Mouse (Mus musculus): ENCODE data around the gene 4933427D14Rik. TPM values are rescaled to one million over a fixed set of nuclear protein-coding genes. Genes with fewer than 3 reads are reported as not detected.

4933427D14Rik gene
- polyA plus RNA-seq, 1 experiment: 14.5 TPM

DNA sequence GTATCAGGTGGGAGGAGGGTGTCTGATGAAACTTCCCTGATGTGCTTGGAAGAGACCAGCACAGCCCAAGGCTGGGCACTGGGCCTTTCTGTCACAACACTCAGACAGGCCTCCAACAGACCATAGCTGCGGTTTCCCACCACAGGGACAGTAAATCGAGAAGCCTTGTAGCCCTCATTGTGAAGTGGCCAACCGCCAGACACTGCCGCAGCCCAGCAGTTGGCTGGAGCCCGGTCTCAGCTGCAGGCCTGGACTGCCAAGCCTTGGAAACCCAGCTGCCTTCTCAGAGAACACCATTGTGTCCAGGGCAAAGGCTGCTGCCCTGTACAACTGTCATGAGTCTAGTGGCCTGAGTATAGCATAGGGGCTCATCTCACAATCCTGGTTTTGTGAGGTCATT is 26.8 kb upstream of the 4933427D14Rik start:
- TF ChIP-seq EP300 (IDR thresholded peaks at IDR 0.05; ENCODE audit: insufficient read depth, low read depth, low read length): no peak
- no peak for TF ChIP-seq CTCF (IDR thresholded peaks at IDR 0.05; ENCODE audit: low read depth, low read length)
- no peak for TF ChIP-seq POLR2A (IDR thresholded peaks at IDR 0.05; ENCODE audit: insufficient read depth, low read length)
- Histone ChIP-seq H3K9me3 (replicated peaks; ENCODE audit: control insufficient read depth, insufficient read depth, low read length, poor library complexity, severe bottlenecking) (no peaks in the 10 kb centered on the region), H3K36me3 (ENCODE audit: control insufficient read depth, insufficient read depth, low read length, poor library complexity, severe bottlenecking) (no peaks in the 10 kb centered on the region), H3K4me3 (ENCODE audit: low read depth, low read length) (no peak overlapping the region), H3K4me1 (ENCODE audit: control insufficient read depth, insufficient read depth, low read length) (no peaks in the 10 kb centered on the region), H3K27me3 (ENCODE audit: control insufficient read depth, insufficient read depth, low read length, poor library complexity, severe bottlenecking) (no peaks in the 10 kb centered on the region), H3K9ac (ENCODE audit: low read depth, poor library complexity, severe bottlenecking) (no peak overlapping the region), H3K27ac (ENCODE audit: insufficient read depth, low read length) (no peak overlapping the region)

DNA sequence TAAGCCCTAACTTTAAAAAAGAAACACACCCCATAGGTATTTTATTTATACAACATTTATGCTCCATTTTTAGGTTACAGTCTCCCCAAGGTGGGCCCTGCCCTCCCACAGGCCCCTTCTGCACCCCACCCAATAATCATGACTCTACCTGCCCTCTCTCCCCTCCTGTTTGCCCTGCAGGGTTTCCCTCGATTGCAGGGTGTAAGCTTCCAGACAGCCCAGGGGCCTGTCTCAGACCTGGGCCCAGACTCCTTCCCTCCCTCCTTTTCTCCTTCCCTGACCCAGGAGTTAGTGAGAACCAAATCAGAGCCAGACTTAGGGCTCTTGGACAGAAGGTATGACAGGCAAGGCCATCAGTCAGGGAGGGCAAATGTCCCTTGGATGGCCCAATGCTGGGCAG is 25.7 kb upstream of the 4933427D14Rik start:
- Histone ChIP-seq H3K27ac (ENCODE audit: insufficient read depth, low read length) (no peak overlapping the region), H3K9me3 (replicated peaks; ENCODE audit: control insufficient read depth, insufficient read depth, low read length, poor library complexity, severe bottlenecking) (no peaks in the 10 kb centered on the region), H3K36me3 (ENCODE audit: control insufficient read depth, insufficient read depth, low read length, poor library complexity, severe bottlenecking) (no peaks in the 10 kb centered on the region), H3K27me3 (ENCODE audit: control insufficient read depth, insufficient read depth, low read length, poor library complexity, severe bottlenecking) (no peaks in the 10 kb centered on the region), H3K4me1 (ENCODE audit: control insufficient read depth, insufficient read depth, low read length) (no peaks in the 10 kb centered on the region), H3K4me3 (ENCODE audit: low read depth, low read length) (no peak overlapping the region), H3K9ac (ENCODE audit: low read depth, poor library complexity, severe bottlenecking) (no peak overlapping the region)
- TF ChIP-seq CTCF (IDR thresholded peaks at IDR 0.05; ENCODE audit: low read depth, low read length) (no peak), POLR2A (IDR thresholded peaks at IDR 0.05; ENCODE audit: insufficient read depth, low read length) (no peak), EP300 (IDR thresholded peaks at IDR 0.05; ENCODE audit: insufficient read depth, low read depth, low read length) (no peak)

DNA sequence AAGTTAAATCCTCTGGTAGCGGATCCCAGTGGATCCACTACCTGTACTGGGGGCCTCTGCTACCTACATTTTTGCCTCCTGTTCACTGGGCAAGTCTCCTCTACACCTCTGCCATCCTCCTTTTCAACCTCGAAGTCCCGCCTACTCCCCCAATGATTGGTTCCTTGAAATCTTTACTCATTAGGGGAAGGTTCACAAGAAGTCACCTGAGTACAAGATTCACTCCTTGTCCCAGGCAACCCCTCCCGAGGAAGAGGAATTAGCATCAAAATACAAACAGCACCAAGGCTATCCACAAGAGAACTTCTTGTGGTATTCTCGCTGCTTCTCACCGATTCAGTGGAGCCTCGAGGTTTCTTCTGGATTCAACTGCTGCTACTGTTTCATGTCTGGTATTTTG is 24.8 kb upstream of the 4933427D14Rik start:
- no peaks in the 10 kb centered on the region for H3K36me3 ChIP-seq (ENCODE audit: control insufficient read depth, insufficient read depth, low read length, poor library complexity, severe bottlenecking)
- no peak for TF ChIP-seq CTCF (IDR thresholded peaks at IDR 0.05; ENCODE audit: low read depth, low read length)
- no peak for TF ChIP-seq EP300 (IDR thresholded peaks at IDR 0.05; ENCODE audit: insufficient read depth, low read depth, low read length)
- no peak for TF ChIP-seq POLR2A (IDR thresholded peaks at IDR 0.05; ENCODE audit: insufficient read depth, low read length)
- H3K9ac ChIP-seq (ENCODE audit: low read depth, poor library complexity, severe bottlenecking): no peak overlapping the region
- no peak overlapping the region for H3K4me3 ChIP-seq (ENCODE audit: low read depth, low read length)
- H3K9me3 ChIP-seq (replicated peaks; ENCODE audit: control insufficient read depth, insufficient read depth, low read length, poor library complexity, severe bottlenecking): no peaks in the 10 kb centered on the region
- no peak overlapping the region for H3K27ac ChIP-seq (ENCODE audit: insufficient read depth, low read length)
- H3K27me3 ChIP-seq (ENCODE audit: control insufficient read depth, insufficient read depth, low read length, poor library complexity, severe bottlenecking): no peaks in the 10 kb centered on the region
- no peaks in the 10 kb centered on the region for H3K4me1 ChIP-seq (ENCODE audit: control insufficient read depth, insufficient read depth, low read length)

DNA sequence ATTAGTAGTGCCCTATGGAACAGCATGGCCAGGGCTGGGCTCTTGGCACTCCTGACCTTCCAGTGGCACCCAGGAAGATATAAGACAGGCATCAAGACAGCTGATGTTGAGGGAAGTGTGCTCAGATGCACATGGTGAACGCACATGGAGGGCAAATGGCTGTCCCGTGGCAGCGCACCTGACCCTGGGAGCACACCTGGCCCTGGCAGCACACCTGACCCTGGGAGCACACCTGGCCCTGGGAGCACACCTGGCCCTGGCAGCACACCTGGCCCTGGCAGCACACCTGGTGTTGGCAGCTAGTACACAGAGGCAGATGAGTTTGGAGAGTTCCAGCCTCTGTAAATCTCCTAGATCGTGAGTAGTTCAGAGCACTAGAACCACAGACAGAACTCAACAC is 21.3 kb upstream of the 4933427D14Rik start:
- no peak overlapping the region for H3K9ac ChIP-seq (ENCODE audit: low read depth, poor library complexity, severe bottlenecking)
- TF ChIP-seq POLR2A (IDR thresholded peaks at IDR 0.05; ENCODE audit: insufficient read depth, low read length) (no peak), CTCF (IDR thresholded peaks at IDR 0.05; ENCODE audit: low read depth, low read length) (no peak), EP300 (IDR thresholded peaks at IDR 0.05; ENCODE audit: insufficient read depth, low read depth, low read length) (no peak)
- H3K4me1 ChIP-seq (ENCODE audit: control insufficient read depth, insufficient read depth, low read length): peaks cover 2% of the 10 kb centered on the region
- H3K4me3 ChIP-seq (ENCODE audit: low read depth, low read length): no peak overlapping the region
- H3K27ac ChIP-seq (ENCODE audit: insufficient read depth, low read length): no peak overlapping the region
- no peaks in the 10 kb centered on the region for H3K36me3 ChIP-seq (ENCODE audit: control insufficient read depth, insufficient read depth, low read length, poor library complexity, severe bottlenecking)
- no peaks in the 10 kb centered on the region for H3K27me3 ChIP-seq (ENCODE audit: control insufficient read depth, insufficient read depth, low read length, poor library complexity, severe bottlenecking)
- H3K9me3 ChIP-seq (replicated peaks; ENCODE audit: control insufficient read depth, insufficient read depth, low read length, poor library complexity, severe bottlenecking): no peaks in the 10 kb centered on the region

DNA sequence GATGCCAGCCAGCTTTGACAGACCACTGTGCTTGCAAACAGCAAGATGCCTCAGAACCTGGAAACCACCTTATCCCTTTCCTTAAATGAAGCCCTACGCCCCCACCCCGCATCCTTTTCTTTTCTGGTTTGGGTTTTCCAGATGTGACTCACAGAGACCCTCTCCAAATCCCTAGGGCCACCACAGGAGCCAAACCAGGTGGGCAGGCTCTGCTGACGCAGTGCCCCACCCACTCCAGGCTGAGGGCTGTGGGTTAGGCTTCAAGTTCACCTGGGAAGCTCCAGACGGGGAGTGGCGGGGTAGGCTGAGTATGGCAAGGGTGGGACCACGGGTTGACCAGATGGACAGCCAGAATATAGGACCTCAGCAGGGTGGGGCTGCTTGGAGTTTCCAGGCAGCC is 19.6 kb upstream of the 4933427D14Rik start:
- H3K4me3 ChIP-seq (ENCODE audit: low read depth, low read length): no peak overlapping the region
- peaks cover 2% of the 10 kb centered on the region for H3K4me1 ChIP-seq (ENCODE audit: control insufficient read depth, insufficient read depth, low read length)
- TF ChIP-seq POLR2A (IDR thresholded peaks at IDR 0.05; ENCODE audit: insufficient read depth, low read length) (no peak), EP300 (IDR thresholded peaks at IDR 0.05; ENCODE audit: insufficient read depth, low read depth, low read length) (no peak), CTCF (IDR thresholded peaks at IDR 0.05; ENCODE audit: low read depth, low read length) (no peak)
- no peaks in the 10 kb centered on the region for H3K9me3 ChIP-seq (replicated peaks; ENCODE audit: control insufficient read depth, insufficient read depth, low read length, poor library complexity, severe bottlenecking)
- no peak overlapping the region for H3K9ac ChIP-seq (ENCODE audit: low read depth, poor library complexity, severe bottlenecking)
- no peak overlapping the region for H3K27ac ChIP-seq (ENCODE audit: insufficient read depth, low read length)
- no peaks in the 10 kb centered on the region for H3K27me3 ChIP-seq (ENCODE audit: control insufficient read depth, insufficient read depth, low read length, poor library complexity, severe bottlenecking)
- no peaks in the 10 kb centered on the region for H3K36me3 ChIP-seq (ENCODE audit: control insufficient read depth, insufficient read depth, low read length, poor library complexity, severe bottlenecking)

DNA sequence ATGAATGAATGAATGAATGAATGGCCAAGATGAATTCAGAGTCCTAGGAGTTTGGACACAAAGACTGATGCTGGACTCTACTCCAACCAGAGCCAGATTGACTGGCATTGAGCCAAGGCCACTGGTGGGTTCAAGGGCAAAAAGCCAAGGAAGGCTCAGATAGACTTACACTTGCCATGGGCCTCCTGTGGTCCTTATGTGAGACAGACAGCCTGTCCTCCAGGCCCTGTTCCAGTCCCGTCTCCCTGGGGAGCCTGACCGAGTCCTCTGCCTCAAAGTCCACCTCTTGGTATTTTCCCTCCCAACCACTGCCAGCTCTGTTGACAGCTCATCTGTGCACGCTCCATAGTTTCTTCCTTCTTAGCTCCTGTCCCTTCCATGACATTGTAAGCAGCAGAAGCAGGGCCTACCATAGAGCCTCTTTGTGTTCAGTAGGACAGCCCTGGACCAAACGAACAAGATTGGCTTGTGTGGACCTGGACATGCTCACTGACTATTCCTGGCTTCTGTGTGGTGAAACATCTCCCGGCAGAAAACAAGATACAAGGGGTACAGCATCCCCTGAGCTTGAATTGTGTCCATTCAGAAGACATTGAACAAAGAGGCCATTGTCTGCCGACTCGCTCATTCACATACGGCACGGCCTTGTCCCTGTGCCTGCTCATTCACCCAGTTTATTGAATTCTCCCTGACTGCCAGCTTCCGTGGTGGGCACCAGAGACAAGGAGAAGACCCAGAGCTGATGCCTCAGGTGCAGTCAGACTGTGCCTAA is 18.9 kb upstream of the 4933427D14Rik start:
- H3K9me3 ChIP-seq (replicated peaks; ENCODE audit: control insufficient read depth, insufficient read depth, low read length, poor library complexity, severe bottlenecking): no peaks in the 10 kb centered on the region
- TF ChIP-seq POLR2A (IDR thresholded peaks at IDR 0.05; ENCODE audit: insufficient read depth, low read length): no peak
- no peak for TF ChIP-seq CTCF (IDR thresholded peaks at IDR 0.05; ENCODE audit: low read depth, low read length)
- TF ChIP-seq EP300 (IDR thresholded peaks at IDR 0.05; ENCODE audit: insufficient read depth, low read depth, low read length): no peak

More for the DNA sequence above, 18.9 kb upstream of the 4933427D14Rik start:
- Histone ChIP-seq H3K4me1 (ENCODE audit: control insufficient read depth, insufficient read depth, low read length) (peaks cover 2% of the 10 kb centered on the region), H3K27ac (ENCODE audit: insufficient read depth, low read length) (no peak overlapping the region), H3K9ac (ENCODE audit: low read depth, poor library complexity, severe bottlenecking) (no peak overlapping the region), H3K27me3 (ENCODE audit: control insufficient read depth, insufficient read depth, low read length, poor library complexity, severe bottlenecking) (no peaks in the 10 kb centered on the region), H3K36me3 (ENCODE audit: control insufficient read depth, insufficient read depth, low read length, poor library complexity, severe bottlenecking) (no peaks in the 10 kb centered on the region), H3K4me3 (ENCODE audit: low read depth, low read length) (no peak overlapping the region)

All from ES-Bruce4 (cell line).